Mouse (Mus musculus) testis, adult 10 weeks (tissue): Measurements from ENCODE around the gene Sec61g. TPM values are rescaled to one million over a fixed set of nuclear protein-coding genes. Genes with fewer than 3 reads are reported as not detected.

Experiments
- polyA plus RNA-seq: library from polyadenylated mRNA; stranded (reverse); fragments of 350-450 nt; fragmentation: Illumina TruSeq; extraction: RNeasy Lipid Tissue Mini Kit (QIAGEN cat#74804); gene quantifications from one replicate; pipeline ENCODE4 v1.2.3, GENCODE M21; 2014; ENCODE audit warnings: low read depth, low replicate concordance

Gene Sec61g
- polyA plus RNA-seq = 8.7 TPM

DNA sequence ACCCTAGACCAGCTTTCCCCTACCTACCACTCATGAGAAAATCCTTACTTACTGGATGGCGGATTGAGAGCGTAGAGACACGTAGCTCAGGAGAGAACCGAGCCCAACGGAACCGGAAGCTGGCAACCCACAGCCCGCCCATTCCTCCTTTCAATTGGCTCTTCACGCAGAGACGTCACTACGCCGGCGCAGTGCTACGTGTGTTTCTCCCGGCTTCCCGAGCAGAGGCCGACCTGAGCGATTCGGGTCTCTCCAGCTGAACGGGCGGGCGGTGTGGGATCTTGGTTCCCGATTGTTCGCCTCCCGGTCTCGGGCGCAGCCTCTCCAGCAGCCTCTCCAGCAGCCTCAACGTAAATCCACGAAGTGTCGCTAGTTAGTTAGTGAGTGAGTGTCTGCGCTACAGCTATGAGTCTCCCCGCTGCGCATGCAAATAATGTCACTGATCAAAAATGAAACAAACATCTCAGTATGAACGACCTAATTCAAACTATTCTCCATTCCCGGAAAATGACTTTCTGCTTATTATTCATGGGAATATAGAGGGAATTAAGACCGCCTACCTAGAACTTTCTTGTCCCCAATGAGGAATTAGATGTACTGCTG is at the start of gene Sec61g:
Gene Sec61g, minus strand, starts transcription at position 433 of the 603 bp plus-strand sequence.

Other genes starting within 250 kb of the Sec61g start
- 1.9 TPM for gene Egfr, start 243.7 kb upstream of the Sec61g start, polyA plus RNA-seq